In the genomic region with DNA sequence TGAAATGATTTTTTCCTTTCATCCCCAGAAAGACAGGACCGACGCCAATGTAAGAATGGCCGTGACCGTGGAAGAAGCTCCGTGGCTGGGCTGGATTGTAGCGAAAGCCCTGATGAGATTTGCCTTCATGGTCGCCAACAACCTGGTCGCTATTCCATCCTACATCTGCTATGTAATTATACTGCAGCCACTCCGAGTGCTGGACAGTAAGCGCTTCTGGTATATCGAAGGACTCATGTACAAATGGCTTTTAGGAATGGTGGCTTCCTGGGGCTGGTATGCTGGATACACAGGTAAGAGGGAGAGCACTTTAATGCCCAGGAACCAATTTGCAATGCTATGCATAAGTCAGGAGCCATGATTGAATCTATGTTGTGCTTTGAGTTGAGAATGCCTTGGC, we compare ENCODE assay signal across 8 mouse cellular contexts. TPM values are rescaled to one million over a fixed set of nuclear protein-coding genes. Genes with fewer than 3 reads are reported as not detected.
DNase-seq lines count a peak whose midpoint lies in the region; ATAC-seq lines count a peak whose summit lies in the region.

No protein-coding gene starts in this region.

- 3% methylated on average over 11 of the region's 11 CpGs for WGBS in midbrain, embryonic 16.5 days

- peak overlapping the region; percentile 52 for H3K4me2 ChIP-seq in midbrain, embryonic 16.5 days (ENCODE audit: low read length)

- peaks cover 22% of the 10 kb centered on the region for H3K36me3 ChIP-seq in megakaryocyte, embryonic 14.5 days (replicated peaks; ENCODE audit: low read length)
- H3K36me3 ChIP-seq in midbrain, embryonic 16.5 days (ENCODE audit: control insufficient read depth, insufficient read depth, low read length) = peaks cover 4% of the 10 kb centered on the region

- H3K9ac ChIP-seq in midbrain, embryonic 16.5 days (ENCODE audit: low read depth, low read length) = peak overlapping the region; percentile 98

- ATAC-seq in megakaryocyte, adult 5-6 weeks (ENCODE audit: poor library complexity, severe bottlenecking) = no peak
- 0 out of 2 replicates have a peak, but pooled peaks have one; percentile 7 for ATAC-seq in midbrain, embryonic 16.5 days
- ATAC-seq in activated CD4-positive, CD25-positive, alpha-beta regulatory T cell, adult 4 months = no peak

- peak overlapping the region; percentile 93 for H3K4me3 ChIP-seq in megakaryocyte, embryonic 14.5 days (replicated peaks)
- H3K4me3 ChIP-seq in midbrain, embryonic 16.5 days (ENCODE audit: low read depth, low read length) = peak overlapping the region; percentile 57

- H3K27ac ChIP-seq in midbrain, embryonic 16.5 days (ENCODE audit: low read length) = peak overlapping the region; percentile 96

- peak; percentile 27 for DNase-seq in cerebellum, adult 8-10 months
- DNase-seq in cerebellum, adult 18-20 months = no peak
- DNase-seq in induced T-regulatory cell, adult 2 months (ENCODE audit: low read depth) = peak; percentile 15
- DNase-seq in adrenal gland, adult 18-20 months (ENCODE audit: low spot score in 2 of 2) = no peak

- H3K9me3 ChIP-seq in megakaryocyte, embryonic 14.5 days = no peaks in the 10 kb centered on the region
- H3K9me3 ChIP-seq in midbrain, embryonic 16.5 days (replicated peaks; ENCODE audit: control insufficient read depth, low read length, poor library complexity, severe bottlenecking) = no peaks in the 10 kb centered on the region

- H3K4me1 ChIP-seq in megakaryocyte, embryonic 14.5 days = peaks cover 33% of the 10 kb centered on the region
- peaks cover 34% of the 10 kb centered on the region for H3K4me1 ChIP-seq in midbrain, embryonic 16.5 days (ENCODE audit: control insufficient read depth, insufficient read depth, low read length)

- peaks cover 10% of the 10 kb centered on the region for H3K27me3 ChIP-seq in megakaryocyte, embryonic 14.5 days (replicated peaks)
- no peaks in the 10 kb centered on the region for H3K27me3 ChIP-seq in midbrain, embryonic 16.5 days (ENCODE audit: control insufficient read depth, insufficient read depth, low read depth, low read length)

RNA-seq across cellular contexts. Expression of a gene that starts 1.7 kb away (rescaled TPM):
- 1.9 TPM in 1 of 2 replicates, not detected in the other for polyA plus RNA-seq in megakaryocyte, embryonic 14.5 days (2012; ENCODE audit: insufficient read depth, low replicate concordance)
- total RNA-seq in megakaryocyte, adult 5-6 weeks (2015) = 25.4 and 34.4 TPM in 2 replicates
- 29.3 and 29.4 TPM in 2 replicates for total RNA-seq in megakaryocyte, adult 5-6 weeks (2017)
- 31.0 and 35.0 TPM in 2 replicates for polyA plus RNA-seq in midbrain, embryonic 16.5 days (2015; fragmentation: Nextera tagmentation; extraction: Ambion mirVana)
- 1 to 10 TPM; 6.2 to 6.6 TPM for polyA plus RNA-seq in activated CD4-positive, CD25-positive, alpha-beta regulatory T cell, adult 4 months (2017; shearing (Covaris generic))
- 10 to 100 TPM; 70.2 to 94.7 TPM for total RNA-seq in adrenal gland, adult 18-20 months (2021)

Comparison
In these comparisons a context has a peak if more than half of its experiments do, and no peak if none do; other contexts are left out.
1. DNase-seq: peak in cerebellum, adult 8-10 months (single experiment) and induced T-regulatory cell, adult 2 months (single experiment); none in cerebellum, adult 18-20 months (0 of 2) and adrenal gland, adult 18-20 months (0 of 2).